Mouse (Mus musculus) T-cell, adult 2 months (primary cell): ENCODE data around the gene Olfr1039.
"Not testable (repeated sequence)": the region's sequence is repeated elsewhere in the genome, so short reads cannot be mapped to it uniquely, and the experiment has no call there.

Source experiments
- DNase-seq: peaks from one replicate; pipeline ENCODE4 v3.0.0; 2022; ENCODE audit warnings: low spot score

Gene Olfr1039

GRCm38 (mm10) chr2:86135828-86136227 is at the start of gene Olfr1039:
Gene Olfr1039, minus strand, starts transcription at chr2:86135928.
- no peak for DNase-seq

- no peak for DNase-seq
Measured at GRCm38 (mm10) chr2:86179950-86180349, 44.2 kb upstream of the Olfr1039 start.

- no peak for DNase-seq
Measured at GRCm38 (mm10) chr2:86177720-86178119, 42.0 kb upstream of the Olfr1039 start, which contains the start of gene Olfr1044. Gene Olfr1044, minus strand, starts transcription at chr2:86177820.

GRCm38 (mm10) chr2:86175422-86175821 is 39.7 kb upstream of the Olfr1039 start:
- not testable (repeated sequence) for DNase-seq

GRCm38 (mm10) chr2:86167422-86167821 is 31.7 kb upstream of the Olfr1039 start, which contains the start of gene Olfr1043:
Gene Olfr1043, minus strand, starts transcription at chr2:86167522.
- DNase-seq: no peak

GRCm38 (mm10) chr2:86161738-86162137 is 26.0 kb upstream of the Olfr1039 start, which contains the start of gene Olfr1042:
Gene Olfr1042, minus strand, starts transcription at chr2:86161838.
- no peak for DNase-seq

GRCm38 (mm10) chr2:86146632-86147031 is 10.9 kb upstream of the Olfr1039 start, which contains the start of gene Olfr1040:
Gene Olfr1040, minus strand, starts transcription at chr2:86146732.
- no peak for DNase-seq

- no peak for DNase-seq
Measured at GRCm38 (mm10) chr2:86087285-86087684, 48.4 kb downstream of the Olfr1039 start, which contains the start of gene Olfr1037. Gene Olfr1037, minus strand, starts transcription at chr2:86087385.

GRCm38 (mm10) chr2:86080478-86080877 is 55.2 kb downstream of the Olfr1039 start:
- not testable (repeated sequence) for DNase-seq
